Mouse (Mus musculus) layer of hippocampus, adult 11-12 months (tissue): ENCODE measurements around the gene Gm21778.
"Not testable (repeated sequence)": the region's sequence is repeated elsewhere in the genome, so short reads cannot be mapped to it uniquely, and the experiment has no call there.

Experiments
- DNase-seq: peaks from one replicate; pipeline ENCODE4 v3.0.0; 2022; ENCODE audit warnings: low spot score

Gm21778 gene

GRCm38 (mm10) chrY:5942160-5942559 is at the start of gene Gm21778:
Gm21778 (plus strand) TSS chrY:5942460.
- not testable (repeated sequence) for DNase-seq
